12 mouse cellular contexts compared by ENCODE assay signal in the genomic region with DNA sequence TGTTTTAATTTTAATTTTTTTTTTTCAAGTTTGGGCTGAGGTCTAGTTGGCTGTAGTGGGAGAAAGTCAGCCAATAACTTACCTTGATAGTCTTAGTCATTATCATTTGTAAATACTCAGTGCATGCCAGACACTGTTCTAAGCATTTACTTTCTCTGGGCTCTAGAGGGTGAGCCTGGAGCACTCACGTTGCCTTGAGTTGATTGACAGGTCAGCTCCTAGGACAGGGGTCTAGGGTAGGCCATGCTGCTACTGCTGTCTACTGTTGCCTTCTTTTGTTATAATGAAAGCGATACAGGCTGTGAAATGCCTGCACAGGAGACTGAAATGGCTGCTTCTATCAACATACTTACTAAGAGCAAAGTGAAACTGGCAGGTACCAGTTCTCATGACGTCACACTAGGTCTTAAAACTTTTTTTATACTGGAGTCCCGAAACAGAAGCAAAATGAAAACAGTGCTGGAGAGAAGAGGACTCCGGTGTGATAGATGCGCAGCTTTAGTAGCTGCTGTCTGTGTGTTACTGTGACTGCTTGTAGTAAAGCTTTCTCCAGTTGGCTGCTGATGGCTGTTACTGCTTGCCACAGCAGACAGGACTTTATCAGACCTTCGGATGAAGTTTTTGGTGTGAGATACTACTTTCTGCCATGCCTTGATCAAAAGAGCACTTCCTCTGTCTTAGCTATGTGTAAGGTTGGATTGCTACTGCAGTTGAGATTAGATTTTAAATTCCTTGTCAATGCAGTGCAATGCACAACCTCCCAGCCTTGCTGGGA.
DNase-seq lines count a peak whose midpoint lies in the region; ATAC-seq and TF ChIP-seq lines count a peak whose summit lies in the region.
"Had no signal": no experiment of that assay in that cellular context is flagged by ENCODE, and none has a peak within 500 bp of the region (broad histone marks: within the 10 kb centered on the region; RNA-seq: fewer than 3 reads in every experiment).

No protein-coding gene starts in this region.

- H3K4me1 ChIP-seq in heart, embryonic 15.5 days (replicated peaks), result peaks cover 21% of the 10 kb centered on the region
- H3K4me1 ChIP-seq in lung, postnatal 0 days (ENCODE audit: insufficient read depth, low read depth, low read length), result peaks cover 9% of the 10 kb centered on the region; the same call in 1 of the 2 replicates
- 0 out of 2 replicates have a peak, but pooled peaks cover 4% of the 10 kb centered on the region for H3K4me1 ChIP-seq in midbrain, embryonic 15.5 days
- H3K4me1 ChIP-seq: embryonic facial prominence, embryonic 10.5 days had no signal

- H3K4me2 ChIP-seq in heart, embryonic 15.5 days, result no peak overlapping the region
- no peak overlapping the region for H3K4me2 ChIP-seq in lung, postnatal 0 days (replicated peaks; ENCODE audit: low read depth, low read length)
- no peak overlapping the region for H3K4me2 ChIP-seq in midbrain, embryonic 15.5 days

- no peak for DNase-seq in heart, postnatal 10 days
- peak; percentile 64 for DNase-seq in lung, postnatal 0 days (ENCODE audit: low spot score)
- DNase-seq in lung, postnatal 36 days, result no peak
- DNase-seq in splenic B cell, adult 2 months (ENCODE audit: low read depth, low spot score), result peak; percentile 41
- no peak for DNase-seq in adrenal gland, adult 18-20 months (ENCODE audit: low spot score in 2 of 2)
- DNase-seq: cerebellum, adult 2 months; lung, adult 2 months had no signal

- no peak overlapping the region for H3K9ac ChIP-seq in heart, embryonic 15.5 days
- H3K9ac ChIP-seq in lung, postnatal 0 days (replicated peaks; ENCODE audit: low read depth), result no peak overlapping the region
- no peak overlapping the region for H3K9ac ChIP-seq in midbrain, embryonic 15.5 days

- intact Hi-C loops in heart, postnatal 10 days (cut with DNase I), result no loop called here

- 50% methylated on average over 7 of the region's 7 CpGs for WGBS in heart, embryonic 15.5 days
- 62% methylated on average over 7 of the region's 7 CpGs for WGBS in lung, postnatal 0 days
- WGBS in midbrain, embryonic 15.5 days, result 75% methylated on average over 7 of the region's 7 CpGs

- no peaks in the 10 kb centered on the region for H3K36me3 ChIP-seq in heart, embryonic 15.5 days
- H3K36me3 ChIP-seq in lung, postnatal 0 days (ENCODE audit: insufficient read depth, low read length), result no peaks in the 10 kb centered on the region
- H3K36me3 ChIP-seq in splenic B cell, adult 2 months (ENCODE audit: control insufficient read depth, insufficient read depth, low read length, poor library complexity, severe bottlenecking), result peaks cover 4% of the 10 kb centered on the region; the same call in 1 of the 2 replicates
- no peaks in the 10 kb centered on the region for H3K36me3 ChIP-seq in midbrain, embryonic 15.5 days (replicated peaks)

- TF ChIP-seq CTCF in lung, postnatal 0 days (IDR thresholded peaks at IDR 0.05), result no peak

- H3K9me3 ChIP-seq in heart, embryonic 15.5 days (replicated peaks), result no peaks in the 10 kb centered on the region
- H3K9me3 ChIP-seq in lung, postnatal 0 days (ENCODE audit: low read length), result no peaks in the 10 kb centered on the region
- no peaks in the 10 kb centered on the region for H3K9me3 ChIP-seq in midbrain, embryonic 15.5 days
- H3K9me3 ChIP-seq: embryonic facial prominence, embryonic 10.5 days had no signal

- peak overlapping the region; percentile 51 for H3K27ac ChIP-seq in heart, embryonic 15.5 days
- H3K27ac ChIP-seq in lung, postnatal 0 days (ENCODE audit: low read length), result peak overlapping the region; percentile 9; the same call in 1 of the 2 replicates
- H3K27ac ChIP-seq in midbrain, embryonic 15.5 days, result no peak overlapping the region
- H3K27ac ChIP-seq: embryonic facial prominence, embryonic 10.5 days had no signal

- no peak for ATAC-seq in heart, embryonic 15.5 days (replicated peaks; ENCODE audit: insufficient number of reproducible peaks, insufficient read depth, low FRiP score, low read depth)
- ATAC-seq in lung, postnatal 0 days, result peak; percentile 25; the same call in 1 of the 2 replicates
- peak; percentile 62 to 63 for ATAC-seq in hematopoietic stem cell, adult 5-6 weeks (replicated peaks in 1 of 2; ENCODE audit: insufficient read depth in 1 of 2, low FRiP score in 2 of 2, low TSS enrichment in 1 of 2, low read depth in 1 of 2, poor library complexity in 2 of 2, severe bottlenecking in 2 of 2)
- no peak for ATAC-seq in midbrain, embryonic 15.5 days (replicated peaks)
- ATAC-seq: hindbrain, embryonic 16.5 days had no signal

- no peaks in the 10 kb centered on the region for H3K27me3 ChIP-seq in heart, embryonic 15.5 days
- no peaks in the 10 kb centered on the region for H3K27me3 ChIP-seq in lung, postnatal 0 days (replicated peaks; ENCODE audit: insufficient read depth, low read length)
- H3K27me3 ChIP-seq in splenic B cell, adult 2 months (ENCODE audit: control insufficient read depth, insufficient read depth, low read length, poor library complexity, severe bottlenecking), result no peaks in the 10 kb centered on the region
- H3K27me3 ChIP-seq in midbrain, embryonic 15.5 days (replicated peaks), result no peaks in the 10 kb centered on the region

- TF ChIP-seq EP300 in lung, postnatal 0 days (IDR thresholded peaks at IDR 0.05), result no peak

- H3K4me3 ChIP-seq in heart, embryonic 15.5 days, result no peak overlapping the region
- no peak overlapping the region for H3K4me3 ChIP-seq in lung, postnatal 0 days (ENCODE audit: low read depth, low read length)
- no peak overlapping the region for H3K4me3 ChIP-seq in midbrain, embryonic 15.5 days
- H3K4me3 ChIP-seq: embryonic facial prominence, embryonic 10.5 days had no signal

Comparison
In these comparisons a context has a peak if more than half of its experiments do, and no peak if none do; other contexts are left out.
1. DNase-seq: peak in lung, postnatal 0 days (single experiment) and splenic B cell, adult 2 months (single experiment); none in heart, postnatal 10 days (0 of 2), lung, postnatal 36 days (single experiment) and adrenal gland, adult 18-20 months (0 of 2).
2. ATAC-seq: peak in lung, postnatal 0 days (single experiment) and hematopoietic stem cell, adult 5-6 weeks (2 of 2); none in heart, embryonic 15.5 days (single experiment) and midbrain, embryonic 15.5 days (single experiment).